Mouse (Mus musculus) midbrain, embryonic 14.5 days (tissue): Measurements from ENCODE around the gene Ptprk. TPM values are rescaled to one million over a fixed set of nuclear protein-coding genes. Genes with fewer than 3 reads are reported as not detected.
A peak's percentile ranks its signal among the peaks of the same experiment; 100 is the strongest.

Experiments
- ATAC-seq: fragments of 200-750 bp; cut with Nextera tagmentation; 2 replicates; pipeline ENCODE4 v1.8.0; 2017; ENCODE audit warnings: moderate number of reproducible peaks, moderate library complexity; ENCODE audit not compliant: low FRiP score, low TSS enrichment
- DNase-seq: peaks from one replicate; pipeline ENCODE4 v3.0.0-alpha.2; 2015
- H3K27ac ChIP-seq: fragments of 300-500 bp; sonication (generic); replicated peaks from 2 replicates; pipeline ENCODE4 v1.5.1; 2014; ENCODE audit warnings: mild to moderate bottlenecking, low read depth, low read length, moderate library complexity
- H3K27me3 ChIP-seq: fragments of 300-500 bp; sonication (generic); 2 replicates; pipeline ENCODE4 v1.6.1; 2014; ENCODE audit warnings: low read length, control low read depth, mixed read lengths; ENCODE audit not compliant: control insufficient read depth, insufficient read depth
- H3K36me3 ChIP-seq: fragments of 300-500 bp; sonication (generic); 2 replicates; pipeline ENCODE4 v1.6.1; 2014; ENCODE audit warnings: low read length, control low read depth; ENCODE audit not compliant: control insufficient read depth, insufficient read depth
- H3K4me1 ChIP-seq: fragments of 300-500 bp; sonication (generic); 2 replicates; pipeline ENCODE4 v1.6.1; 2014; ENCODE audit warnings: mild to moderate bottlenecking, antibody characterized with exemption, low read length, control low read depth; ENCODE audit not compliant: control insufficient read depth, insufficient read depth
- H3K4me2 ChIP-seq: fragments of 300-500 bp; sonication (generic); 2 replicates; pipeline ENCODE4 v1.6.1; 2014; ENCODE audit warnings: mild to moderate bottlenecking, low read length, moderate library complexity
- H3K4me3 ChIP-seq: fragments of 300-500 bp; sonication (generic); replicated peaks from 2 replicates; pipeline ENCODE4 v1.5.1; 2014; ENCODE audit warnings: low read depth, low read length
- H3K9ac ChIP-seq: fragments of 300-500 bp; sonication (generic); replicated peaks from 2 replicates; pipeline ENCODE4 v1.6.1; 2014; ENCODE audit warnings: mild to moderate bottlenecking, low read length, moderate library complexity
- H3K9me3 ChIP-seq: fragments of 300-500 bp; sonication (generic); 2 replicates; pipeline ENCODE4 v1.6.1; 2016; ENCODE audit warnings: low read length, control low read depth, mixed read lengths; ENCODE audit not compliant: control insufficient read depth
- WGBS: fragments of 180-500 bp; shearing (Covaris S2); extraction: QIAGEN DNeasy Blood & Tissue Kit; methylation state at CpG from one replicate; pipeline ENCODE4 v1.1.7; 2014; 5-methylcytosine and 5-hydroxymethylcytosine counted together
- polyA plus RNA-seq: library from polyadenylated mRNA; unstranded; fragments of >200 nt; fragmentation: Nextera tagmentation; extraction: Ambion mirVana; gene quantifications from 2 replicates; pipeline ENCODE4 v1.2.1, GENCODE M21; 2014

Gene Ptprk
- polyA plus RNA-seq, 1 experiment from 2014 or later: 26.4 TPM

- H3K4me2 ChIP-seq: no peak overlapping the region
- H3K27ac ChIP-seq: no peak overlapping the region
- no peaks in the 10 kb centered on the region for H3K27me3 ChIP-seq
- no peak for DNase-seq
- no peaks in the 10 kb centered on the region for H3K4me1 ChIP-seq
- ATAC-seq: no peak
- H3K9me3 ChIP-seq: no peaks in the 10 kb centered on the region
- WGBS: 96% methylated on average over 3 of the region's 3 CpGs
- no peak overlapping the region for H3K4me3 ChIP-seq
- no peaks in the 10 kb centered on the region for H3K36me3 ChIP-seq
- H3K9ac ChIP-seq: no peak overlapping the region
These were observed 522.3 kb downstream of the Ptprk start for GRCm38 (mm10) chr10:28596897-28597296.

GRCm38 (mm10) chr10:28609136-28609535 is 534.5 kb downstream of the Ptprk start:
- no peaks in the 10 kb centered on the region for H3K36me3 ChIP-seq
- H3K4me3 ChIP-seq: no peak overlapping the region
- no peak overlapping the region for H3K27ac ChIP-seq
- H3K4me2 ChIP-seq: no peak overlapping the region
- ATAC-seq: no peak
- no peaks in the 10 kb centered on the region for H3K4me1 ChIP-seq
- no peaks in the 10 kb centered on the region for H3K9me3 ChIP-seq
- WGBS: 83% methylated on average over 3 of the region's 3 CpGs
- no peak overlapping the region for H3K9ac ChIP-seq
- DNase-seq: no peak
- no peaks in the 10 kb centered on the region for H3K27me3 ChIP-seq

GRCm38 (mm10) chr10:28614396-28614795 is 539.8 kb downstream of the Ptprk start:
- Histone ChIP-seq H3K4me2 (no peak overlapping the region), H3K4me3 (no peak overlapping the region), H3K36me3 (no peaks in the 10 kb centered on the region), H3K27ac (no peak overlapping the region), H3K9ac (no peak overlapping the region), H3K4me1 (no peaks in the 10 kb centered on the region), H3K9me3 (no peaks in the 10 kb centered on the region), H3K27me3 (no peaks in the 10 kb centered on the region)
- 89% methylated on average over 2 of the region's 2 CpGs for WGBS
- ATAC-seq: no peak
- no peak for DNase-seq

GRCm38 (mm10) chr10:28617203-28617602 is 542.6 kb downstream of the Ptprk start:
- DNase-seq: no peak
- Histone ChIP-seq H3K27ac (no peak overlapping the region), H3K4me2 (no peak overlapping the region), H3K27me3 (no peaks in the 10 kb centered on the region), H3K9me3 (no peaks in the 10 kb centered on the region), H3K4me3 (no peak overlapping the region), H3K4me1 (no peaks in the 10 kb centered on the region), H3K36me3 (no peaks in the 10 kb centered on the region), H3K9ac (no peak overlapping the region)
- no peak for ATAC-seq
- WGBS: 97% methylated on average over 7 of the region's 7 CpGs

- DNase-seq: no peak
- Histone ChIP-seq H3K9me3 (no peaks in the 10 kb centered on the region), H3K36me3 (no peaks in the 10 kb centered on the region), H3K4me2 (no peak overlapping the region), H3K27me3 (no peaks in the 10 kb centered on the region), H3K4me1 (no peaks in the 10 kb centered on the region), H3K27ac (no peak overlapping the region), H3K4me3 (no peak overlapping the region), H3K9ac (no peak overlapping the region)
- ATAC-seq: no peak
- WGBS: 59% methylated on average over 2 of the region's 2 CpGs
These were observed 543.4 kb downstream of the Ptprk start for GRCm38 (mm10) chr10:28618002-28618401.

GRCm38 (mm10) chr10:28619415-28619814 is 544.8 kb downstream of the Ptprk start:
- no peak for ATAC-seq

GRCm38 (mm10) chr10:28636096-28636495 is 561.5 kb downstream of the Ptprk start:
- no peak overlapping the region for H3K9ac ChIP-seq
- no peak overlapping the region for H3K27ac ChIP-seq
- ATAC-seq (no peak), DNase-seq (no peak)
- no peaks in the 10 kb centered on the region for H3K36me3 ChIP-seq
- no peaks in the 10 kb centered on the region for H3K4me1 ChIP-seq
- 0 out of 2 replicates have a peak, but pooled peaks cover 2% of the 10 kb centered on the region for H3K9me3 ChIP-seq
- no peaks in the 10 kb centered on the region for H3K27me3 ChIP-seq
- H3K4me3 ChIP-seq: no peak overlapping the region
- no peak overlapping the region for H3K4me2 ChIP-seq

More at GRCm38 (mm10) chr10:28619415-28619814, 544.8 kb downstream of the Ptprk start:
- no peak overlapping the region for H3K27ac ChIP-seq
- no peak overlapping the region for H3K9ac ChIP-seq
- WGBS: 91% methylated on average over 1 of the region's 1 CpGs
- H3K9me3 ChIP-seq: no peaks in the 10 kb centered on the region
- no peaks in the 10 kb centered on the region for H3K36me3 ChIP-seq
- no peak for DNase-seq
- H3K4me3 ChIP-seq: no peak overlapping the region
- H3K4me2 ChIP-seq: no peak overlapping the region
- H3K27me3 ChIP-seq: no peaks in the 10 kb centered on the region
- no peaks in the 10 kb centered on the region for H3K4me1 ChIP-seq

GRCm38 (mm10) chr10:28641887-28642286 is 567.3 kb downstream of the Ptprk start:
- WGBS: 72% methylated on average over 2 of the region's 2 CpGs
- Histone ChIP-seq H3K36me3 (no peaks in the 10 kb centered on the region), H3K9ac (no peak overlapping the region), H3K27ac (no peak overlapping the region), H3K4me2 (no peak overlapping the region), H3K27me3 (no peaks in the 10 kb centered on the region), H3K4me3 (no peak overlapping the region), H3K4me1 (no peaks in the 10 kb centered on the region), H3K9me3 (no peaks in the 10 kb centered on the region)
- DNase-seq: peak; percentile 66
- ATAC-seq: no peak
